Mouse (Mus musculus) embryonic facial prominence, embryonic 13.5 days (tissue): ENCODE measurements around the gene Wnt7a. TPM values are rescaled to one million over a fixed set of nuclear protein-coding genes. Genes with fewer than 3 reads are reported as not detected.

Experiments
- ATAC-seq: fragments of 200-750 bp; cut with Nextera tagmentation; 2 replicates; pipeline ENCODE4 v1.8.0; 2017; ENCODE audit warnings: low read depth; ENCODE audit not compliant: insufficient number of reproducible peaks, insufficient read depth, low FRiP score, low TSS enrichment
- H3K27ac ChIP-seq: fragments of 300-500 bp; sonication (generic); 2 replicates; pipeline ENCODE4 v1.5.1; 2015; ENCODE audit warnings: moderate library complexity, mild to moderate bottlenecking, inconsistent platforms
- H3K27me3 ChIP-seq: fragments of 300-500 bp; sonication (generic); 2 replicates; pipeline ENCODE4 v1.6.1; 2015; ENCODE audit warnings: mild to moderate bottlenecking, inconsistent platforms
- H3K36me3 ChIP-seq: fragments of 300-500 bp; sonication (generic); 2 replicates; pipeline ENCODE4 v1.6.1; 2015; ENCODE audit warnings: mild to moderate bottlenecking, inconsistent platforms
- H3K4me1 ChIP-seq: fragments of 300-500 bp; sonication (generic); 2 replicates; pipeline ENCODE4 v1.6.1; 2015; ENCODE audit warnings: inconsistent platforms
- H3K4me2 ChIP-seq: fragments of 300-500 bp; sonication (generic); 2 replicates; pipeline ENCODE4 v1.6.1; 2015; ENCODE audit warnings: moderate library complexity, mild to moderate bottlenecking, inconsistent platforms
- H3K4me3 ChIP-seq: fragments of 300-500 bp; sonication (generic); 2 replicates; pipeline ENCODE4 v1.5.1; 2015; ENCODE audit warnings: mild to moderate bottlenecking, inconsistent platforms
- H3K9ac ChIP-seq: fragments of 300-500 bp; sonication (generic); 2 replicates; pipeline ENCODE4 v1.6.1; 2015; ENCODE audit warnings: mild to moderate bottlenecking, inconsistent platforms
- H3K9me3 ChIP-seq: fragments of 300-500 bp; sonication (generic); 2 replicates; pipeline ENCODE4 v1.6.1; 2016; ENCODE audit warnings: inconsistent platforms
- whole genome bisulfite sequencing: fragments of 180-500 bp; shearing (Covaris S2); methylation state at CpG from one replicate; pipeline ENCODE4 v1.1.7; 2015; ENCODE audit warnings: mixed read lengths; 5-methylcytosine and 5-hydroxymethylcytosine counted together
- polyA plus RNA-seq: library from polyadenylated mRNA; unstranded; fragments of >200 nt; fragmentation: Nextera tagmentation; extraction: Ambion mirVana; gene quantifications from 2 replicates; pipeline ENCODE4 v1.2.1, GENCODE M21; 2015

Wnt7a gene
- polyA plus RNA-seq, 1 experiment from 2014 or later = 3.3 TPM

- H3K4me2 ChIP-seq = no peak overlapping the region
- ATAC-seq = no peak
- 69% methylated on average over 2 of the region's 2 CpGs for WGBS
Measured at GRCm38 (mm10) chr6:91383871-91384270, 27.3 kb downstream of the Wnt7a start.

GRCm38 (mm10) chr6:91383303-91383702, 27.9 kb downstream of the Wnt7a start:
- Histone ChIP-seq H3K36me3 (no peaks in the 10 kb centered on the region), H3K4me1 (no peaks in the 10 kb centered on the region), H3K4me2 (no peak overlapping the region), H3K27me3 (peaks cover 8% of the 10 kb centered on the region; the same call in 1 of the 2 replicates), H3K9ac (no peak overlapping the region), H3K27ac (no peak overlapping the region), H3K9me3 (no peaks in the 10 kb centered on the region), H3K4me3 (no peak overlapping the region)
- ATAC-seq = no peak
- WGBS = 59% methylated on average over 1 of the region's 1 CpGs

More at GRCm38 (mm10) chr6:91383871-91384270, 27.3 kb downstream of the Wnt7a start:
- Histone ChIP-seq H3K36me3 (no peaks in the 10 kb centered on the region), H3K9me3 (no peaks in the 10 kb centered on the region), H3K9ac (no peak overlapping the region), H3K4me1 (no peaks in the 10 kb centered on the region), H3K4me3 (no peak overlapping the region), H3K27ac (no peak overlapping the region), H3K27me3 (peaks cover 8% of the 10 kb centered on the region; the same call in 1 of the 2 replicates)

GRCm38 (mm10) chr6:91379871-91380270, 31.3 kb downstream of the Wnt7a start:
- Histone ChIP-seq H3K4me1 (no peaks in the 10 kb centered on the region), H3K4me3 (no peak overlapping the region), H3K4me2 (no peak overlapping the region), H3K9ac (no peak overlapping the region), H3K27me3 (peaks cover 8% of the 10 kb centered on the region), H3K27ac (no peak overlapping the region), H3K9me3 (no peaks in the 10 kb centered on the region), H3K36me3 (no peaks in the 10 kb centered on the region)
- ATAC-seq = no peak
- WGBS = 70% methylated on average over 4 of the region's 4 CpGs

- Histone ChIP-seq H3K4me2 (no peak overlapping the region), H3K4me1 (no peaks in the 10 kb centered on the region), H3K9me3 (no peaks in the 10 kb centered on the region), H3K27ac (no peak overlapping the region), H3K36me3 (no peaks in the 10 kb centered on the region), H3K27me3 (peaks cover 8% of the 10 kb centered on the region), H3K4me3 (no peak overlapping the region), H3K9ac (no peak overlapping the region)
- WGBS = 75% methylated on average over 3 of the region's 3 CpGs
- ATAC-seq = no peak
Measured at GRCm38 (mm10) chr6:91379266-91379665, 31.9 kb downstream of the Wnt7a start.

DNA sequence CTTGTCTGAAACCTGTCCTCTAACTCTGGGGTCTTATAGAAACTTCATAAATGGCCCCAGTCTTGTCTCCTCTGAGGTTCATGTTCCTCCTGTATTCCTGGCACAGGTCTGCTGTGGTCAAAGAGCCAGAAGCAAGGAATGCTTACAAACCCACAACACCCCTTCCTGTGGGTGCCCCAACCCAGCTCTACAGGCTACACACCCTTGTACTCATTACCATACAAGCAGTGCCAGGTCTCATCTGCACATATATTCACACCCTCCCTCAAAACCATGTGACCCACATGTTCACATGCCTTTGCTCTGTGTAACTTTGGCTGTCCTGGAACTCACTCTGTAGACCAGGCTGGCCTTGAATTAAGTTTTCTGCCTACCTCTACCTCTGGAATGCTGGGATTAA, 38.2 kb downstream of the Wnt7a start:
- Histone ChIP-seq H3K4me3 (no peak overlapping the region), H3K4me1 (peaks cover 7% of the 10 kb centered on the region; the same call in 1 of the 2 replicates), H3K4me2 (no peak overlapping the region), H3K9ac (no peak overlapping the region), H3K9me3 (no peaks in the 10 kb centered on the region), H3K27ac (no peak overlapping the region), H3K36me3 (no peaks in the 10 kb centered on the region), H3K27me3 (no peaks in the 10 kb centered on the region; the same call in 1 of the 2 replicates)
- no peak for ATAC-seq

DNA sequence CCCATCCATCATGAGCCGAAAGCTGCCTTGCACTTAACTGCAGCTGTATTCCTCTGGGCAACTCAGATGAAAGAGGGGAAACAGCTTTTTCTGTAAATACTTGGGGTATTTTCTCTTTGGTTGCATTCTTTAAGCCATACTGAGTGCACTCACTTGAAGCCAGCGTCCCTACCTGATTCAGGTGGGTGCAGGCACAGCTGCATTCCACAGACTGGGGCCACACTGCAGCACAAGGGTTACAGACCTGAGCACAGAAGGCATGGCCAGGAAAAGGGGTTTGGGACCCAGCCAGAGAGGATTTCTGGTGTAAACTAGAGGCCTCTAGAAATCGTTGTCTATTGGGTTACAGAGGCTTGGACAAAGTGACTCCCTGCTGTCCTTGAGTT, 38.6 kb downstream of the Wnt7a start:
- ATAC-seq = no peak
- Histone ChIP-seq H3K27ac (no peak overlapping the region), H3K4me2 (no peak overlapping the region), H3K4me3 (no peak overlapping the region), H3K36me3 (no peaks in the 10 kb centered on the region), H3K4me1 (peaks cover 7% of the 10 kb centered on the region; the same call in 1 of the 2 replicates), H3K27me3 (no peaks in the 10 kb centered on the region; the same call in 1 of the 2 replicates), H3K9ac (no peak overlapping the region), H3K9me3 (no peaks in the 10 kb centered on the region)
- WGBS = 45% methylated on average over 3 of the region's 3 CpGs

GRCm38 (mm10) chr6:91371912-91372585, 39.1 kb downstream of the Wnt7a start:
- no peaks in the 10 kb centered on the region for H3K36me3 ChIP-seq
- no peak overlapping the region for H3K4me2 ChIP-seq
- H3K4me1 ChIP-seq = peaks cover 7% of the 10 kb centered on the region; the same call in 1 of the 2 replicates
- no peak overlapping the region for H3K9ac ChIP-seq
- H3K27ac ChIP-seq = no peak overlapping the region
- ATAC-seq = no peak
- H3K27me3 ChIP-seq = no peaks in the 10 kb centered on the region
- no peaks in the 10 kb centered on the region for H3K9me3 ChIP-seq
- H3K4me3 ChIP-seq = no peak overlapping the region

GRCm38 (mm10) chr6:91366781-91367180, 44.4 kb downstream of the Wnt7a start:
- H3K9ac ChIP-seq = no peak overlapping the region
- 0 out of 2 replicates have a peak, but pooled peaks cover 8% of the 10 kb centered on the region for H3K4me1 ChIP-seq
- no peak overlapping the region for H3K4me3 ChIP-seq
- H3K27ac ChIP-seq = no peak overlapping the region
- H3K27me3 ChIP-seq = no peaks in the 10 kb centered on the region; the same call in 1 of the 2 replicates
- 89% methylated on average over 1 of the region's 1 CpGs for WGBS
- H3K4me2 ChIP-seq = no peak overlapping the region
- no peaks in the 10 kb centered on the region for H3K36me3 ChIP-seq
- no peaks in the 10 kb centered on the region for H3K9me3 ChIP-seq
- no peak for ATAC-seq

GRCm38 (mm10) chr6:91365480-91365879, 45.7 kb downstream of the Wnt7a start:
- Histone ChIP-seq H3K36me3 (no peaks in the 10 kb centered on the region), H3K9ac (no peak overlapping the region), H3K4me3 (no peak overlapping the region), H3K4me1 (0 out of 2 replicates have a peak, but pooled peaks cover 8% of the 10 kb centered on the region), H3K9me3 (no peaks in the 10 kb centered on the region), H3K4me2 (no peak overlapping the region), H3K27ac (no peak overlapping the region), H3K27me3 (no peaks in the 10 kb centered on the region; the same call in 1 of the 2 replicates)
- 57% methylated on average over 14 of the region's 14 CpGs for WGBS
- ATAC-seq = no peak

DNA sequence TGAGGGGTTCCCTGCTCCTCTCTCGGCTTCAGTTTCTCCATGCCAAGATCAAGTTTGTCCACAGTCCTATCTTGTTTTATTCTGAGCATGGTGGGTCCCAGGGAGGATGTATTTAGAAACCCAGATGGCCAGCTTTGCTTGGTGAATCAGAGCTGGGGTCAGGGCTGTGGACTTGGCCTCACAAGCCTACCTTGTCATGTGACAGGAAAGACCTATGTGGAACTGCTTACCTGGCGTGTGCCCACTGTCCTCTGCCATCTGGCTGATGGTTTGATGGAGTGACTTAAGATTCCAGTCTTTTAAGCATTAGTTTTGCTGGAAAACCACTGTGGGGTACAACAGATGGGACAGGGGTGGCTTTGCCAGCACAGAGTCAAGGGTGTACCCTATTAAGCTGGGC, 48.4 kb downstream of the Wnt7a start:
- Histone ChIP-seq H3K9ac (no peak overlapping the region), H3K27me3 (no peaks in the 10 kb centered on the region; the same call in 1 of the 2 replicates), H3K4me3 (no peak overlapping the region), H3K9me3 (no peaks in the 10 kb centered on the region), H3K4me2 (no peak overlapping the region), H3K27ac (no peak overlapping the region), H3K4me1 (0 out of 2 replicates have a peak, but pooled peaks cover 8% of the 10 kb centered on the region), H3K36me3 (no peaks in the 10 kb centered on the region)
- 75% methylated on average over 2 of the region's 2 CpGs for WGBS
- no peak for ATAC-seq

- Histone ChIP-seq H3K9ac (no peak overlapping the region), H3K27me3 (no peaks in the 10 kb centered on the region; the same call in 1 of the 2 replicates), H3K4me2 (no peak overlapping the region), H3K27ac (no peak overlapping the region), H3K4me1 (0 out of 2 replicates have a peak, but pooled peaks cover 8% of the 10 kb centered on the region), H3K4me3 (no peak overlapping the region), H3K9me3 (no peaks in the 10 kb centered on the region), H3K36me3 (no peaks in the 10 kb centered on the region)
- 77% methylated on average over 6 of the region's 6 CpGs for WGBS
- ATAC-seq = no peak
Measured at GRCm38 (mm10) chr6:91360998-91361397, 50.2 kb downstream of the Wnt7a start.

DNA sequence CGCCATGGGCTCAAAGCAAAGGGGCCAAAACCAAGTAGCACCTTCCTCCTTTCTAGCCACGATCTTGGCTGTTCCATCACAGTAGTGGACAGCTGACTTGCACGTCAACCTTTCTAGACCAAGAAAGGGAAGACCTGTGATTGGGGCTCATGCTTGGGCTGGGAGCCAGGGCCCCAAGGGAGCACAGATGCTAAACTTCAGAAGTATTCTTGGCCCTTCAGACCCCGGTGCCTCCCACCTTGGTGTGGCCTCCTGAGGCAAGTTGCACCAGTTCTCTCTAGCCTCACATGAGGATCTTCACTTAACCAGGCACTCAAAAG, 50.8 kb downstream of the Wnt7a start:
- 87% methylated on average over 4 of the region's 4 CpGs for WGBS
- Histone ChIP-seq H3K9ac (no peak overlapping the region), H3K27me3 (no peaks in the 10 kb centered on the region; the same call in 1 of the 2 replicates), H3K27ac (no peak overlapping the region), H3K4me2 (no peak overlapping the region), H3K9me3 (no peaks in the 10 kb centered on the region), H3K4me1 (0 out of 2 replicates have a peak, but pooled peaks cover 3% of the 10 kb centered on the region), H3K4me3 (no peak overlapping the region), H3K36me3 (no peaks in the 10 kb centered on the region)
- ATAC-seq = no peak
